Mouse (Mus musculus) forebrain, postnatal 0 days (tissue): ENCODE measurements at regions not wholly inside any gene's neighbourhood (a gene's known extent, or its start where the extent isn't known, plus 50 kb on each side); places are given as distances from the start of the nearest gene placed in this dataset.
"Not testable (repeated sequence)": the region's sequence is repeated elsewhere in the genome, so short reads cannot be mapped to it uniquely, and the experiment has no call there.

Experiments
- ATAC-seq: fragments of 200-750 bp; cut with Nextera tagmentation; 2 replicates; pipeline ENCODE4 v1.8.0; 2017; ENCODE audit warnings: mild to moderate bottlenecking, moderate library complexity
- DNase-seq: peaks from one replicate; pipeline ENCODE4 v3.0.0-alpha.2; 2015
- H3K27ac ChIP-seq: fragments of 300-500 bp; sonication (generic); 2 replicates; pipeline ENCODE4 v1.5.1; 2014; ENCODE audit warnings: low read depth, mild to moderate bottlenecking, antibody characterized with exemption, low read length, moderate library complexity, mixed read lengths
- H3K27me3 ChIP-seq: fragments of 300-500 bp; sonication (generic); 2 replicates; pipeline ENCODE4 v1.6.1; 2014; ENCODE audit warnings: mild to moderate bottlenecking, low read length, mixed read lengths; ENCODE audit not compliant: insufficient read depth
- H3K36me3 ChIP-seq: fragments of 300-500 bp; sonication (generic); 2 replicates; pipeline ENCODE4 v1.6.1; 2014; ENCODE audit warnings: mild to moderate bottlenecking, moderate library complexity; ENCODE audit not compliant: insufficient read depth
- H3K4me1 ChIP-seq: fragments of 300-500 bp; sonication (generic); 2 replicates; pipeline ENCODE4 v1.6.1; 2014; ENCODE audit warnings: antibody characterized with exemption; ENCODE audit not compliant: insufficient read depth
- H3K4me2 ChIP-seq: fragments of 300-500 bp; sonication (generic); 2 replicates; pipeline ENCODE4 v1.6.1; 2014; ENCODE audit warnings: low read depth, mild to moderate bottlenecking, moderate library complexity
- H3K4me3 ChIP-seq: fragments of 300-500 bp; sonication (generic); 2 replicates; pipeline ENCODE4 v1.5.1; 2014; ENCODE audit warnings: low read depth, low read length, mixed read lengths
- H3K9ac ChIP-seq: fragments of 300-500 bp; sonication (generic); 2 replicates; pipeline ENCODE4 v1.6.1; 2014; ENCODE audit warnings: mild to moderate bottlenecking
- H3K9me3 ChIP-seq: fragments of 300-500 bp; sonication (generic); 2 replicates; pipeline ENCODE4 v1.6.1; 2016; ENCODE audit warnings: low read length
- CTCF ChIP-seq: sonication (generic); IDR thresholded peaks from 2 replicates; pipeline ENCODE4 v1.5.1; 2016; ENCODE audit warnings: antibody characterized with exemption, control low read depth, low read depth
- WGBS: fragments of 180-500 bp; shearing (Covaris S2); extraction: QIAGEN DNeasy Blood & Tissue Kit; methylation state at CpG from one replicate; pipeline ENCODE4 v1.1.7; 2014; 5-methylcytosine and 5-hydroxymethylcytosine counted together

- no peak for TF ChIP-seq CTCF
- DNase-seq = no peak
- Histone ChIP-seq H3K27ac (no peak overlapping the region), H3K9ac (no peak overlapping the region), H3K4me3 (no peak overlapping the region), H3K36me3 (no peaks in the 10 kb centered on the region), H3K27me3 (no peaks in the 10 kb centered on the region), H3K4me2 (no peak overlapping the region), H3K9me3 (no peaks in the 10 kb centered on the region), H3K4me1 (no peaks in the 10 kb centered on the region)
- 85% methylated on average over 7 of the region's 7 CpGs for WGBS
- ATAC-seq = no peak
Measured at GRCm38 (mm10) chr16:73538040-73538439, 873.6 kb downstream of the Robo2 start.

GRCm38 (mm10) chr16:73537541-73537940 lies 874.1 kb downstream of the Robo2 start:
- Histone ChIP-seq H3K4me3 (no peak overlapping the region), H3K27me3 (no peaks in the 10 kb centered on the region), H3K4me2 (no peak overlapping the region), H3K27ac (no peak overlapping the region), H3K9ac (no peak overlapping the region), H3K36me3 (no peaks in the 10 kb centered on the region), H3K4me1 (no peaks in the 10 kb centered on the region), H3K9me3 (no peaks in the 10 kb centered on the region)
- no peak for TF ChIP-seq CTCF
- no peak for DNase-seq
- WGBS = 93% methylated on average over 7 of the region's 7 CpGs
- ATAC-seq = no peak

- H3K36me3 ChIP-seq = no peaks in the 10 kb centered on the region
- no peaks in the 10 kb centered on the region for H3K4me1 ChIP-seq
- H3K27me3 ChIP-seq = no peaks in the 10 kb centered on the region
- peak; percentile 8 for DNase-seq
- H3K4me3 ChIP-seq = no peak overlapping the region
- WGBS = 41% methylated on average over 10 of the region's 10 CpGs
- ATAC-seq = no peak
- H3K9me3 ChIP-seq = no peaks in the 10 kb centered on the region
- no peak overlapping the region for H3K9ac ChIP-seq
- TF ChIP-seq CTCF = no peak
- H3K4me2 ChIP-seq = peak overlapping the region; percentile 13; the same call in 1 of the 2 replicates
- H3K27ac ChIP-seq = no peak overlapping the region
Measured at GRCm38 (mm10) chr16:73530191-73530590, 881.4 kb downstream of the Robo2 start.

GRCm38 (mm10) chr16:73522931-73523330 lies 888.7 kb downstream of the Robo2 start:
- 59% methylated on average over 3 of the region's 3 CpGs for WGBS
- not testable (repeated sequence) for H3K27ac ChIP-seq, H3K36me3 ChIP-seq, ATAC-seq, H3K4me2 ChIP-seq, H3K4me3 ChIP-seq, H3K4me1 ChIP-seq, H3K27me3 ChIP-seq, H3K9me3 ChIP-seq, H3K9ac ChIP-seq
- peak; percentile 42 for DNase-seq

- no peak overlapping the region for H3K4me2 ChIP-seq
- H3K27ac ChIP-seq = no peak overlapping the region
- H3K36me3 ChIP-seq = no peaks in the 10 kb centered on the region
- ATAC-seq (no peak), DNase-seq (no peak)
- no peaks in the 10 kb centered on the region for H3K27me3 ChIP-seq
- H3K9me3 ChIP-seq = no peaks in the 10 kb centered on the region
- TF ChIP-seq CTCF = no peak
- H3K9ac ChIP-seq = no peak overlapping the region
- H3K4me3 ChIP-seq = no peak overlapping the region
- H3K4me1 ChIP-seq = no peaks in the 10 kb centered on the region
Measured at GRCm38 (mm10) chr16:73504759-73505158, 906.9 kb downstream of the Robo2 start.

GRCm38 (mm10) chr16:73498636-73499208 lies 912.9 kb downstream of the Robo2 start:
- no peaks in the 10 kb centered on the region for H3K36me3 ChIP-seq
- no peaks in the 10 kb centered on the region for H3K9me3 ChIP-seq
- ATAC-seq = peak; percentile 54
- H3K4me3 ChIP-seq = no peak overlapping the region
- H3K27ac ChIP-seq = no peak overlapping the region
- H3K27me3 ChIP-seq = no peaks in the 10 kb centered on the region
- no peak for TF ChIP-seq CTCF
- peak; percentile 25 for DNase-seq
- no peak overlapping the region for H3K9ac ChIP-seq
- WGBS = 39% methylated on average over 1 of the region's 1 CpGs
- H3K4me1 ChIP-seq = no peaks in the 10 kb centered on the region
- no peak overlapping the region for H3K4me2 ChIP-seq

- Histone ChIP-seq H3K4me2 (no peak overlapping the region), H3K9ac (no peak overlapping the region), H3K4me1 (no peaks in the 10 kb centered on the region), H3K4me3 (no peak overlapping the region), H3K36me3 (no peaks in the 10 kb centered on the region), H3K27ac (no peak overlapping the region), H3K9me3 (no peaks in the 10 kb centered on the region), H3K27me3 (no peaks in the 10 kb centered on the region)
- no peak for DNase-seq
- TF ChIP-seq CTCF = no peak
- WGBS = 61% methylated on average over 2 of the region's 2 CpGs
- no peak for ATAC-seq
Measured at GRCm38 (mm10) chr16:73483214-73483856, 928.3 kb downstream of the Robo2 start.
